Mouse (Mus musculus) stomach, postnatal 0 days (tissue): ENCODE measurements around the gene Zbtb49.

ENCODE experiments used
- CTCF ChIP-seq: IDR thresholded peaks from 2 replicates; pipeline ENCODE4 v1.5.1; 2016; ENCODE audit warnings: antibody characterized with exemption, low read depth, mild to moderate bottlenecking, moderate library complexity
- EP300 ChIP-seq: optimal IDR thresholded peaks from 2 replicates; pipeline ENCODE3; 2016; ENCODE audit warnings: antibody characterized with exemption

DNA sequence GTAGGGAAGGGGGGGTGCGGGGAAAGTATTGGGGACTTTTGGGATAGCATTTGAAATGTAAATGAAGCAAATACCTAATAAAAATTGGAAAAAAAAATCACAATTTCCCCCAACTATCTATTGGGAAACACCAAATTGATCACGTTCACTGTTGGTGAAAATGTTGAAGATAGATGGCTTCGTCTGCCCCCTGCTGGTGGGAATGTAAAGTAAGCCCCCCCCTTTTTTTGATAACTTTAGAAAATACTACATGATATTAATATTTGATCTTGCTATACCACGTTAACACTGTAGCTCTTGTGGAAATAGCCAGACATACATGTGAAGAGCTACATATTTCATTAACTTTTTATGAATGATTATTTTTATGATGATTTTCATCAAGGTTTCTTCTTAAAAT lies 34.9 kb upstream of the Zbtb49 start:
- TF ChIP-seq CTCF (peak; percentile 55), EP300 (no peak)
